Mouse (Mus musculus) CH12.LX (cell line): ENCODE data around the gene Nod2. TPM values are rescaled to one million over a fixed set of nuclear protein-coding genes. Genes with fewer than 3 reads are reported as not detected.

Experiments used
- DNase-seq: peaks from one replicate; pipeline ENCODE4 v3.0.0-alpha.2; 2013; ENCODE audit errors: extremely low read depth
- H3K27ac ChIP-seq: 2 replicates; pipeline ENCODE4 v1.5.1; 2012; ENCODE audit warnings: low read depth, mild to moderate bottlenecking, control low read depth, moderate library complexity; ENCODE audit not compliant: insufficient read depth
- H3K27me3 ChIP-seq: replicated peaks from 2 replicates; pipeline ENCODE3; 2012; ENCODE audit warnings: inconsistent platforms
- H3K36me3 ChIP-seq, 2 experiments: replicated peaks in 1 of 2; 2 replicates each; pipeline versions ENCODE3 to v1.6.1; 2012; ENCODE audit warnings: inconsistent platforms in 1 of 2, low read length in 1 of 2, mild to moderate bottlenecking in 1 of 2, mixed read lengths in 1 of 2, moderate library complexity in 1 of 2; ENCODE audit not compliant: control insufficient read depth in 1 of 2, insufficient read depth in 1 of 2
- H3K4me1 ChIP-seq, 2 experiments: 2 replicates each; pipeline ENCODE4 v1.6.1; 2012; ENCODE audit warnings: inconsistent platforms in 1 of 2, moderate library complexity in 1 of 2; ENCODE audit not compliant: insufficient read depth in 2 of 2, control insufficient read depth in 1 of 2
- H3K4me2 ChIP-seq: 2 replicates; pipeline ENCODE4 v1.6.1; 2012; ENCODE audit warnings: low read depth, mild to moderate bottlenecking, control low read depth; ENCODE audit not compliant: poor library complexity, insufficient read depth, severe bottlenecking
- H3K4me3 ChIP-seq, 3 experiments: fragments of 150-350 bp in 1 of 3; sonication (generic) in 1 of 3; replicated peaks in 1 of 3; 2 replicates each; pipeline versions ENCODE3 to v1.5.1; 2011 to 2012; ENCODE audit warnings: low read depth in 2 of 3, low read length in 2 of 3, mild to moderate bottlenecking in 2 of 3, moderate library complexity in 2 of 3, control low read depth in 1 of 3, improper control_type of control experiment in 1 of 3, inconsistent platforms in 1 of 3, mixed read lengths in 1 of 3; ENCODE audit not compliant: poor library complexity in 1 of 3
- H3K79me2 ChIP-seq: replicated peaks from 2 replicates; pipeline ENCODE4 v1.6.1; 2012; ENCODE audit warnings: mild to moderate bottlenecking, moderate library complexity; ENCODE audit not compliant: control insufficient read depth, poor library complexity, insufficient read depth, severe bottlenecking; ENCODE audit errors: extremely low read depth
- H3K9ac ChIP-seq: 2 replicates; pipeline ENCODE4 v1.6.1; 2012; ENCODE audit warnings: low read depth, mild to moderate bottlenecking, control low read depth, moderate library complexity; ENCODE audit not compliant: insufficient read depth
- H3K9me3 ChIP-seq: replicated peaks from 2 replicates; pipeline ENCODE3; 2012; ENCODE audit warnings: low read length, inconsistent platforms, mixed read lengths
- BHLHE40 ChIP-seq: IDR thresholded peaks from 2 replicates; pipeline ENCODE4 v1.6.1; 2011; ENCODE audit warnings: mild to moderate bottlenecking, low read depth, low read length, improper control_type of control experiment
- CTCF ChIP-seq, 2 experiments: IDR thresholded peaks in 1 of 2; conservative IDR thresholded peaks in 1 of 2; 2 replicates each; pipeline ENCODE4 v1.5.1; 2011 to 2012; ENCODE audit warnings: low read depth in 2 of 2, low read length in 2 of 2, improper control_type of control experiment in 1 of 2, inconsistent platforms in 1 of 2, mild to moderate bottlenecking in 1 of 2, moderate library complexity in 1 of 2
- E2F4 ChIP-seq: IDR thresholded peaks from 2 replicates; pipeline ENCODE4 v1.6.1; 2011; ENCODE audit warnings: low read depth, low read length, improper control_type of control experiment; ENCODE audit not compliant: insufficient replicate concordance
- ELF1 ChIP-seq: IDR thresholded peaks from 2 replicates; pipeline ENCODE4 v1.6.1; 2014; ENCODE audit warnings: low read depth, mild to moderate bottlenecking, inconsistent platforms, low read length, improper control_type of control experiment
- ETS1 ChIP-seq: conservative IDR thresholded peaks from 2 replicates; pipeline ENCODE4 v1.6.1; 2012; ENCODE audit warnings: low read depth, mild to moderate bottlenecking, inconsistent platforms, low read length, improper control_type of control experiment, moderate library complexity
- GABPA ChIP-seq: IDR thresholded peaks from 2 replicates; pipeline ENCODE4 v1.6.1; 2012; ENCODE audit warnings: low read depth, low read length, improper control_type of control experiment, inconsistent platforms; ENCODE audit not compliant: insufficient replicate concordance
- IRF4 ChIP-seq: IDR thresholded peaks from 2 replicates; pipeline ENCODE4 v1.6.1; 2014; ENCODE audit warnings: low read depth, mild to moderate bottlenecking, inconsistent platforms, low read length, improper control_type of control experiment
- MXI1 ChIP-seq: IDR thresholded peaks from 2 replicates; pipeline ENCODE4 v1.6.1; 2011; ENCODE audit warnings: mild to moderate bottlenecking, low read depth, low read length, improper control_type of control experiment
- MYC ChIP-seq: IDR thresholded peaks from 2 replicates; pipeline ENCODE4 v1.6.1; 2011; ENCODE audit warnings: low read depth, mild to moderate bottlenecking, improper control_type of control experiment, low read length
- NRF1 ChIP-seq: IDR thresholded peaks from 2 replicates; pipeline ENCODE4 v1.6.1; 2014; ENCODE audit warnings: low read depth, mild to moderate bottlenecking, inconsistent platforms, low read length, improper control_type of control experiment, moderate library complexity
- RAD21 ChIP-seq: IDR thresholded peaks from 2 replicates; pipeline ENCODE4 v1.6.1; 2011; ENCODE audit warnings: low read depth, mild to moderate bottlenecking, low read length, improper control_type of control experiment, moderate library complexity
- RCOR1 ChIP-seq: conservative IDR thresholded peaks from 2 replicates; pipeline ENCODE4 v1.6.1; 2012; ENCODE audit warnings: low read depth, mild to moderate bottlenecking, inconsistent platforms, low read length, improper control_type of control experiment
- SMC3 ChIP-seq: IDR thresholded peaks from 2 replicates; pipeline ENCODE4 v1.6.1; 2011; ENCODE audit warnings: low read depth, low read length, improper control_type of control experiment
- TCF12 ChIP-seq: IDR thresholded peaks from 2 replicates; pipeline ENCODE4 v1.6.1; 2014; ENCODE audit warnings: low read depth, mild to moderate bottlenecking, inconsistent platforms, low read length, improper control_type of control experiment
- dilution Hi-C: fragments of 300-500 bp; cut with MboI; formaldehyde crosslinking; loops from 2 replicates; pipeline ENCODE4 v1.14.3; 2020; ENCODE audit warnings: low sequenced_read_pairs; ENCODE audit not compliant: extremely low pct_unique_long_range_greater_than_20kb, extremely low pct_ligation_motif_present
- in situ Hi-C: fragments of 300-500 bp; cut with MboI; formaldehyde crosslinking; loops from 3 replicates; pipeline ENCODE4 v1.14.3; 2019; ENCODE audit warnings: low sequenced_read_pairs, low pct_ligation_motif_present, low pct_unique_long_range_greater_than_20kb, mixed read lengths
- polyA plus RNA-seq: library from polyadenylated mRNA; unstranded; fragments of >175 nt; gene quantifications from 2 replicates; pipeline ENCODE4 v1.2.1, GENCODE M21; 2012; ENCODE audit warnings: low read depth; ENCODE audit not compliant: insufficient read length
- total RNA-seq, 2 experiments: library from RNA; depleted of rRNA; stranded (reverse); fragments of 300-350 nt in 1 of 2; fragments of >200 nt in 1 of 2; gene quantifications; 2 replicates each; pipeline ENCODE4 v1.2.3; 2012 to 2014

Gene Nod2
- total and polyA plus RNA-seq, 3 experiments = 4.3 to 10.9 (median 7.5) TPM

DNA sequence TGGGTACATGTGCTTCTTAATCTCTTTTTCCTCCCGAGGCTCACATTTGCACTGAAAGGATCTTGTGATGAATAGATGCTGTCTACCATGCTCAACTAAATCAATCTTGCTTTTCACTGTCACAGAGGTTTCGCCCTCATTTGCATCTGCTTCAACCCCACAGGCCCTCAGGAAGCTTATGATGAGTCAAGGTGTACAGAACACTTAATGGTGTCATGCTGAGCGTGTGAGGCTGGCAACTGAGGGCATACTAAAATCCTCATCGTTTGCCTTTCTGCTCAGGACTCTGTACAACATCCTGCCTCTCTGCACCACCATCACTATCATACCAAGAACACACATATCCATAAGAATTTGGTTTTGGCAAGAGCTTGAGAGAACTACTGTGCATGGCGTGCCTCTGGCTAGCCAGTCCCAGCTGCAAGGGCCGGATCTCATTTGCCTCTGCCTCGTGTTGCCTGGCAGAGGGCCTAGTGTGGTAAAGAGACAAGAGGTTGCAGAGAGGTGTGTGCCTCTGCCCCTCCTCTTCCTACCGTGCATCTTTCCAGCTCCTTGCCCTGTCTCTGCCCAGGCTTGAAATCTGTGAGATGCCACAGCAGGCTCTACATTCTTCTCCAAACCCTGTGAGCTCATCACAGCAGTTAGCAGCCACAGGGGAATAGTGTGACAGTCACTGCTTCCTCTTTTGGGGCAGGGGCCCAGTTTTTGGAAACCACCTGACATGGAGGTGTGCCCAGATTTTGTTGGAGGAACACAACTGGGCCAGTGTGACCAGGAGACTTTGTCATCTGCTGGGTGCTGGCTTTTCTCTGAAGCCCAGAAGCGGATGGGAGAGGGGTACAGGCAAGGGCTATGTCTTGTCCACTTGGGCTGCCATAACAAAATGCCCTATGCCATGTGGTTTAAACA, 9.8 kb upstream of the Nod2 start (continued):
- TF ChIP-seq MYC (peak; percentile 63), CTCF (conservative IDR thresholded peaks at IDR 0.05 in 1 of 2, IDR thresholded peaks at IDR 0.05 in 1 of 2; ENCODE audit: low read depth in 2 of 2, low read length in 2 of 2) (no peak), GABPA (no peak), ETS1 (peak; percentile 99), E2F4 (no peak), ELF1 (peak; percentile 71)

DNA sequence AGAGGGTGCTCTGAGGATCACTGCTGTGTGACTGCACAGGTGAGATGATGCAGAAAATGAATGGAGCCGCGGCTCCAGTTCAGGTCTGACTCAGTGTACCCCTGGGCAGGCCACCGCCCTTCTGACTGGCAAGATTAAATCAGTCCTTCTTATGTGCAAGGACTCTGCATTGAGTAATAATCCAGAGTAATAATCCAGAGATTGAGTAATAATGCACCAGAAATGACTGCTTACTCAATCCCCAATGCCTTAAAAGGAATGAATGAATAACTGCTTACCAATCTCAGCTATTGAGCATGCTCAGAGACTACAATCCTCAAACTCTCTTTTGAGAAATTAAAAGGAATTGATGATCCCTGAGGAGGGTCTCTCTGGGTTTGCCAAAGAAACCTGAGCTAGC, 8.2 kb upstream of the Nod2 start:
- H3K79me2 ChIP-seq = peaks cover 26% of the 10 kb centered on the region
- in situ Hi-C loops (loop anchor here (5.0 kb wide), 1 partner anchor 53 kb away; no protein-coding TSS in a partner anchor), dilution Hi-C loops (no loop called here)
- H3K4me2 ChIP-seq = peak overlapping the region; percentile 11; the same call in 1 of the 2 replicates
- H3K4me3 ChIP-seq = peak overlapping the region in 1 of 3 experiments; percentile 50
- peaks cover 33 to 73% of the 10 kb centered on the region in 2 experiments for H3K4me1 ChIP-seq
- H3K9ac ChIP-seq = no peak overlapping the region
- H3K27ac ChIP-seq = peak overlapping the region; percentile 100
- H3K9me3 ChIP-seq = no peaks in the 10 kb centered on the region
- H3K27me3 ChIP-seq = no peaks in the 10 kb centered on the region
- no peak for DNase-seq
- TF ChIP-seq IRF4 (0 out of 2 replicates have a peak, but pooled peaks have one; percentile 24), NRF1 (0 out of 2 replicates have a peak, but pooled peaks have one; percentile 28), SMC3 (no peak), RCOR1 (0 out of 2 replicates have a peak, but pooled peaks have one; percentile 43), BHLHE40 (peak; percentile 37; the same call in 1 of the 2 replicates), MXI1 (no peak), RAD21 (no peak), TCF12 (peak; percentile 13; the same call in 1 of the 2 replicates)
- peaks cover 0 to 3% of the 10 kb centered on the region in 2 experiments for H3K36me3 ChIP-seq
